Mouse (Mus musculus) ES-Bruce4 (cell line): ENCODE data around the gene Mpig6b. TPM values are rescaled to one million over a fixed set of nuclear protein-coding genes. Genes with fewer than 3 reads are reported as not detected.

Experiments
- H3K27ac ChIP-seq: 2 replicates; pipeline ENCODE4 v1.5.1; 2012; ENCODE audit warnings: low read length, inconsistent platforms; ENCODE audit not compliant: insufficient read depth
- H3K27me3 ChIP-seq: 2 replicates; pipeline ENCODE4 v1.6.1; 2012; ENCODE audit warnings: mild to moderate bottlenecking, low read length, inconsistent platforms; ENCODE audit not compliant: control insufficient read depth, poor library complexity, insufficient read depth, severe bottlenecking
- H3K36me3 ChIP-seq: 2 replicates; pipeline ENCODE4 v1.6.1; 2012; ENCODE audit warnings: inconsistent platforms, mild to moderate bottlenecking, low read length, moderate library complexity; ENCODE audit not compliant: control insufficient read depth, poor library complexity, insufficient read depth, severe bottlenecking
- H3K4me1 ChIP-seq: one replicate; pipeline ENCODE4 v1.8.1; 2011; ENCODE audit warnings: low read length; ENCODE audit not compliant: control insufficient read depth, insufficient read depth
- H3K4me3 ChIP-seq: 2 replicates; pipeline ENCODE4 v1.5.1; 2011; ENCODE audit warnings: low read depth, mild to moderate bottlenecking, low read length
- H3K9ac ChIP-seq: 2 replicates; pipeline ENCODE4 v1.6.1; 2012; ENCODE audit warnings: low read depth, mild to moderate bottlenecking, inconsistent platforms; ENCODE audit not compliant: poor library complexity, severe bottlenecking
- H3K9me3 ChIP-seq: replicated peaks from 2 replicates; pipeline ENCODE4 v1.6.1; 2012; ENCODE audit warnings: mild to moderate bottlenecking, low read length, inconsistent platforms; ENCODE audit not compliant: control insufficient read depth, poor library complexity, insufficient read depth, severe bottlenecking
- CTCF ChIP-seq: IDR thresholded peaks from one replicate; pipeline ENCODE4 v1.8.1; 2011; ENCODE audit warnings: low read depth, low read length
- EP300 ChIP-seq: IDR thresholded peaks from 2 replicates; pipeline ENCODE4 v1.6.1; 2011; ENCODE audit warnings: low read depth, low read length; ENCODE audit not compliant: insufficient read depth
- POLR2A ChIP-seq: IDR thresholded peaks from one replicate; pipeline ENCODE4 v1.8.1; 2011; ENCODE audit warnings: low read length; ENCODE audit not compliant: insufficient read depth
- polyA plus RNA-seq: library from polyadenylated mRNA; stranded (reverse); fragments of >200 nt; gene quantifications from 2 replicates; pipeline ENCODE4 v1.2.4, GENCODE M21; 2011; ENCODE audit warnings: low read depth; ENCODE audit not compliant: missing spikeins, insufficient read depth, insufficient read length

Mpig6b gene
- polyA plus RNA-seq, 1 experiment = 3.3 TPM

DNA sequence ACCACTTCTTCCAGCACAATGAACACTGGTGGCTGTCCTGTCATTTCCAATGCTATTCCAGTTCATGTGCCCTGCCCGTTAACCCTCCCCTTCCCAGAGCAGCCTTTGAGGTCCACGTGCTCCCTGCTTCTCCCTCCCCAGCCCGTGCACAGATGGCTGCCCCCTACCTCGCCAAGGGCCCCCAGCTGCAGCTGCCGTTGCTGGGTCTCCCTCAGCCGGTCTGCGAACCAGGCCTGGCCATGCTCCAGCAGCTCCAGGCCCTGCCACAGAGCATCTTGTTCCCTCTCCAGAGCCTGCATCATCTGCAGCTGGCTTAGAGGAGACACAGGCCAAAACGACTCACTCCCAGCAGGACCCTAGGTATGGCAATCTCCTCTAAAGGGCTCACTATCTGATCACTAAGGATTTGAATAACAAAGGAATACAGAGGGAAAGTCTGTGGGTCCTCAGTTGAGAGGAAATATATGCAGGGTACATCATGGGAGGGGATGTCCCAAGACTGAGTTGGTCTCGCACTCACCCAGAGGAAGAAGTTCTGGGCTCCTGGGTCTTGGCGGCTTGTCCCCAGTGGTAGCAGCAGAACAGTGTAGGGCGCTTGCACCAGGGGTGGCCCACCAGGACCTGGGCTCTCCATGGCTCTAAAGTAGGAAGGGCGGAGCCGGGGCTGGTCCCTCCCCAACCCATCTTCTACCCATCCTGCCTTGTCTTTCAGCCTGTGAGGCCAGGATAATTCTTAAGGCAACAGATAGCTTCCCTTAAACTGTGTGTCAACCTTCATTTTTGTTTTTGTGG lies 38.5 kb downstream of the Mpig6b start, which contains the start of gene Sapcd1:
Sapcd1 (minus strand) TSS at position 740 of the 792 bp plus-strand sequence.
- Histone ChIP-seq H3K27ac (no peak within 1 kb of the TSS), H3K9me3 (no peaks in the 10 kb centered on the region), H3K4me3 (no peak within 1 kb of the TSS), H3K4me1 (peaks cover 5% of the 10 kb centered on the region), H3K36me3 (no peaks in the 10 kb centered on the region), H3K9ac (no peak within 1 kb of the TSS), H3K27me3 (no peaks in the 10 kb centered on the region)
- TF ChIP-seq POLR2A = no peak
- TF ChIP-seq EP300 = no peak
- TF ChIP-seq CTCF = no peak

DNA sequence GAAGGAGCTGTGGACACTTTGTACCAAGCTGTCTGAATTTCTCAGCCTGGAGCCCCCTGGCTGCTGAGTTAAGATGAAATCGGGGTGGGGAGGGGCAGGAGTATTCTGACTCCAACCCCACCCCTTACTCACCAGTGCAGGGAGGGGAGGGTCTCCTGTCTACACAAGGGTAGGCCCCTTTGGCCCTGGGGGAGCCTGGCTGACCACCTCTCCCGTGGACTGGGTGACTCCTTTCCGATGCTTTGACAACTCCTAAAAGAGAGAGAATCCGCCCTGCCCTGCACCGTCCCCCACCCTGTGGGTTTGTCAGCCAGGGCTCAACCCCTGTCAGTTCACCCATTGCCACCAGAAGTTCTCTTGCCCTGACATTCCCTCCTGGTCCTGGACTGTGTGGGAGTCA lies 39.8 kb downstream of the Mpig6b start:
- no peaks in the 10 kb centered on the region for H3K27me3 ChIP-seq
- no peak overlapping the region for H3K27ac ChIP-seq
- no peaks in the 10 kb centered on the region for H3K9me3 ChIP-seq
- no peak for TF ChIP-seq EP300
- no peak for TF ChIP-seq CTCF
- TF ChIP-seq POLR2A = no peak
- H3K4me3 ChIP-seq = no peak overlapping the region
- peaks cover 5% of the 10 kb centered on the region for H3K4me1 ChIP-seq
- H3K9ac ChIP-seq = no peak overlapping the region
- H3K36me3 ChIP-seq = no peaks in the 10 kb centered on the region

DNA sequence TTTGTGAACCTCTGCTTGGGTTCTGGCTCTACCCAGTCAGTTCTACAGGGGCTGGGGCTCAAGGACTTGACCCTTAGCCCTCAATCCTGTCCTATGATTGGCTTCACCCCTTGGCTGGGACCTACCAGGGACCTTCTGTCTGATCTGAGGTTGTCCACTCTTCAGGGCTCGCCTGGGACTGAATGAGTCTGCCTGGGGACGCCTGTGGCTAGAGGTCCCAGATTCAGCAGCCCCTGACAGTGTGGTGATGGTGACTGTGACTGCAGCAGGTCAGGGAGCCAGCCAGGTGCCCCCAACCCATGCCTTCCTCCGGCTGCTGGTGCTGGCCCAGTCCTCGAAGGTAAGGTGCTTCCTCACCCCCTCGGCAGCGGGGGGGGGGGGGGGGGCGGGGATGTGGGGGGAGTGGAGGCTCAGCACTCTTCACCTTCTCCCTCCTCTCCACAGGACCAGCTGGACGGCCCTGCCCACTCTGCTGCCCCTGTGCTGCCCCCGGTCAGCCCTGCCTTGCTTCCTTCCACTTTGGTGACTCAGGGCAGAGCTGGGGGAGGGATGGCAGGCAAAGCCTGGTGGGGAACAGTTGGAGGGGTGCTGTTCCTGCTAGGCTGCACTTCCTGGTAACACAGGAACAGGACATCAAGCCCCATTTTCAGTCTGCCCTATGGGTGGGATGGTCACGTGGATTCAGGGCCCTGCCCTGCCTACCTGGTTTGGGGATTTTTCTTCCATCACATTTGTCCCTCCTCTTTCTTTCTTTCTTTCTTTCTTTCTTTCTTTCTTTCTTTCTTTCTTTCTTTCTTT lies 41.1 kb downstream of the Mpig6b start:
- Histone ChIP-seq H3K27ac (no peak overlapping the region), H3K9me3 (no peaks in the 10 kb centered on the region), H3K9ac (no peak overlapping the region), H3K4me3 (no peak overlapping the region), H3K4me1 (peaks cover 5% of the 10 kb centered on the region), H3K36me3 (no peaks in the 10 kb centered on the region), H3K27me3 (no peaks in the 10 kb centered on the region)
- TF ChIP-seq EP300 (no peak), POLR2A (no peak), CTCF (no peak)

GRCm38 (mm10) chr17:35024261-35024660 lies 41.7 kb downstream of the Mpig6b start:
- peaks cover 5% of the 10 kb centered on the region for H3K4me1 ChIP-seq
- H3K9ac ChIP-seq = no peak overlapping the region
- no peaks in the 10 kb centered on the region for H3K9me3 ChIP-seq
- H3K36me3 ChIP-seq = no peaks in the 10 kb centered on the region
- TF ChIP-seq CTCF = no peak
- TF ChIP-seq POLR2A = no peak
- TF ChIP-seq EP300 = no peak
- no peak overlapping the region for H3K27ac ChIP-seq
- no peaks in the 10 kb centered on the region for H3K27me3 ChIP-seq
- no peak overlapping the region for H3K4me3 ChIP-seq

DNA sequence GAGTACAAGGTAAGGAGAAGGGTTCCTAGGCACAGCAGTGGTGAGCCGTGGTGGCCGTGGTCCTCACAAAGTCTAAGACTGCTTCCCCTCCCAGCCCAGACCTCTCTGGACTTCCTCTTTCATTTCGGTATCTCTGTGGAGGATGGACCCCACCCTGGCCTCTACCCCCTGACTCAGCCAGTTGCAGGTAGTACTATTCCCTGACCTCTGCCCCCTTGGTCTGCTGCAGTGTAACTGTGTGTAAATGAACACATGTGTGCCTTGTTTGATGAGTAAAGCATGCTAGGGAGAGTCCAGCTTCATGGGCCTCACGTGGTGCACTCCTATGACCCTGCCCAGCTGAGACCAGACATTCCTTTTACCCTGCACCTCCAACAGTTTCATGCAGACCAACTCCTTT lies 42.2 kb downstream of the Mpig6b start:
- Histone ChIP-seq H3K9me3 (no peaks in the 10 kb centered on the region), H3K9ac (no peak overlapping the region), H3K36me3 (no peaks in the 10 kb centered on the region), H3K4me1 (peaks cover 5% of the 10 kb centered on the region), H3K27ac (no peak overlapping the region), H3K4me3 (no peak overlapping the region), H3K27me3 (no peaks in the 10 kb centered on the region)
- TF ChIP-seq CTCF (no peak), POLR2A (no peak), EP300 (no peak)

DNA sequence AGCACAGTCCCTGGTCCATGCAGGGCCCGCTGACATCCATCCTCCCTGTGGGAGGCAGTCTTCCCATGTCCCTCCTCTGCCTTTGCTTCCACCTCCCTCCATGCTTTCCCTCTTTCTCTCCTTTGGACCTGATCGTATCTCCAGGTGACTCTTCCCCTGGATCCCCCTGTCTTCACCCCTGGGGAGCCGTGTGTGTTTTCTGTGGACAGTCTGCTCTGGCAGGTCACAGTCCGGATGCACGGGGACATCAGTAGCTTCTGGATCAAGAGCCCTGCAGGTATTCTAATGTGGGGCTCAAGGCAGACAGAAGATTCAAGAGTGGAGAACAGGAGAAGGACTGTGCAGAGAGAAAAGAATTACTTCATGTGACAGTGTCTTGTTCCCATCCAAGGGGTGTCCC lies 42.8 kb downstream of the Mpig6b start:
- no peak overlapping the region for H3K9ac ChIP-seq
- H3K4me1 ChIP-seq = peaks cover 5% of the 10 kb centered on the region
- TF ChIP-seq EP300 (no peak), POLR2A (no peak), CTCF (no peak)
- H3K9me3 ChIP-seq = no peaks in the 10 kb centered on the region
- no peaks in the 10 kb centered on the region for H3K27me3 ChIP-seq
- no peaks in the 10 kb centered on the region for H3K36me3 ChIP-seq
- no peak overlapping the region for H3K27ac ChIP-seq
- no peak overlapping the region for H3K4me3 ChIP-seq
